ENCODE assay signal across 15 mouse cellular contexts in genomic region chr14:103500941-103501340, GRCm38 (mm10). TPM values are rescaled to one million over a fixed set of nuclear protein-coding genes. Genes with fewer than 3 reads are reported as not detected.
DNase-seq lines count a peak whose midpoint lies in the region; ATAC-seq lines count a peak whose summit lies in the region.
"Had no signal": no experiment of that assay in that cellular context is flagged by ENCODE, and none has a peak within 500 bp of the region (broad histone marks: within the 10 kb centered on the region; RNA-seq: fewer than 3 reads in every experiment).

No protein-coding gene starts in this region.

- no peak for ATAC-seq in midbrain, embryonic 14.5 days (ENCODE audit: low FRiP score, low TSS enrichment)
- peak; percentile 42; the same call in 1 of the 2 replicates for ATAC-seq in stomach, embryonic 14.5 days (ENCODE audit: insufficient number of reproducible peaks, insufficient read depth, low FRiP score, low read depth)
- ATAC-seq: hindbrain, embryonic 16.5 days had no signal

- H3K9ac ChIP-seq in midbrain, embryonic 14.5 days (replicated peaks; ENCODE audit: low read length): no peak overlapping the region
- no peak overlapping the region for H3K9ac ChIP-seq in stomach, embryonic 14.5 days (replicated peaks; ENCODE audit: low read depth, low read length)
- H3K9ac ChIP-seq: forebrain, embryonic 12.5 days; neural tube, embryonic 15.5 days had no signal

- H3K4me1 ChIP-seq in midbrain, embryonic 14.5 days (ENCODE audit: control insufficient read depth, insufficient read depth, low read length): no peaks in the 10 kb centered on the region
- H3K4me1 ChIP-seq in midbrain, embryonic 10.5 days: peaks cover 36% of the 10 kb centered on the region
- no peaks in the 10 kb centered on the region for H3K4me1 ChIP-seq in stomach, embryonic 14.5 days (ENCODE audit: control insufficient read depth, insufficient read depth, low read length)
- H3K4me1 ChIP-seq: neural tube, embryonic 15.5 days had no signal

- intact Hi-C loops in left cerebral cortex, postnatal 4 days (cut with DNase I): no loop called here

- no peaks in the 10 kb centered on the region for H3K27me3 ChIP-seq in midbrain, embryonic 14.5 days (ENCODE audit: control insufficient read depth, insufficient read depth, low read length)
- no peaks in the 10 kb centered on the region for H3K27me3 ChIP-seq in midbrain, embryonic 10.5 days (ENCODE audit: low read depth, poor library complexity, severe bottlenecking)
- H3K27me3 ChIP-seq in stomach, embryonic 14.5 days (ENCODE audit: control insufficient read depth, insufficient read depth, low read length): no peaks in the 10 kb centered on the region
- H3K27me3 ChIP-seq: forebrain, embryonic 12.5 days; neural tube, embryonic 15.5 days had no signal

- no peaks in the 10 kb centered on the region for H3K9me3 ChIP-seq in midbrain, embryonic 14.5 days (ENCODE audit: control insufficient read depth, low read length)
- H3K9me3 ChIP-seq in midbrain, embryonic 10.5 days (replicated peaks): no peaks in the 10 kb centered on the region
- H3K9me3 ChIP-seq in stomach, embryonic 14.5 days (ENCODE audit: control insufficient read depth, low read depth, low read length): no peaks in the 10 kb centered on the region
- H3K9me3 ChIP-seq: forebrain, embryonic 12.5 days; neural tube, embryonic 15.5 days had no signal

- H3K4me3 ChIP-seq in midbrain, embryonic 14.5 days (replicated peaks; ENCODE audit: low read depth, low read length): no peak overlapping the region
- H3K4me3 ChIP-seq in midbrain, embryonic 10.5 days: no peak overlapping the region
- no peak overlapping the region for H3K4me3 ChIP-seq in stomach, embryonic 14.5 days (ENCODE audit: low read depth, low read length)
- H3K4me3 ChIP-seq: forebrain, embryonic 12.5 days; neural tube, embryonic 15.5 days had no signal

- no peaks in the 10 kb centered on the region for H3K36me3 ChIP-seq in midbrain, embryonic 14.5 days (ENCODE audit: control insufficient read depth, insufficient read depth, low read length)
- no peaks in the 10 kb centered on the region for H3K36me3 ChIP-seq in midbrain, embryonic 10.5 days
- H3K36me3 ChIP-seq in stomach, embryonic 14.5 days (ENCODE audit: control insufficient read depth, insufficient read depth, low read length): no peaks in the 10 kb centered on the region
- H3K36me3 ChIP-seq: forebrain, embryonic 12.5 days; neural tube, embryonic 15.5 days had no signal

- no peak overlapping the region for H3K4me2 ChIP-seq in midbrain, embryonic 14.5 days (ENCODE audit: low read length)
- H3K4me2 ChIP-seq in stomach, embryonic 14.5 days (replicated peaks; ENCODE audit: low read depth, low read length): no peak overlapping the region
- H3K4me2 ChIP-seq: forebrain, embryonic 12.5 days; neural tube, embryonic 15.5 days had no signal

- WGBS in midbrain, embryonic 14.5 days: 11% methylated on average over 4 of the region's 4 CpGs
- WGBS in midbrain, embryonic 10.5 days: 8% methylated on average over 4 of the region's 4 CpGs
- WGBS in stomach, embryonic 14.5 days: 16% methylated on average over 4 of the region's 4 CpGs

- peak; percentile 5 to 6 for DNase-seq in kidney, adult 8-10 months
- no peak for DNase-seq in kidney, adult 18-20 months
- DNase-seq in midbrain, embryonic 14.5 days: peak; percentile 39
- DNase-seq in midbrain, embryonic 10.5 days (ENCODE audit: low spot score): no peak
- peak; percentile 9 for DNase-seq in embryo, embryonic 9.5 days (ENCODE audit: extremely low spot score)
- no peak for DNase-seq in left cerebral cortex, postnatal 4 days
- DNase-seq in layer of hippocampus, postnatal 14 days (ENCODE audit: low spot score in 2 of 2): no peak
- DNase-seq: heart, postnatal 14 days; liver had no signal

- H3K27ac ChIP-seq in midbrain, embryonic 14.5 days (replicated peaks; ENCODE audit: low read depth, low read length): no peak overlapping the region
- no peak overlapping the region for H3K27ac ChIP-seq in midbrain, embryonic 10.5 days (replicated peaks)
- no peak overlapping the region for H3K27ac ChIP-seq in stomach, embryonic 14.5 days (ENCODE audit: low read length)
- H3K27ac ChIP-seq: forebrain, embryonic 12.5 days; macrophage; neural tube, embryonic 15.5 days had no signal

RNA-seq across cellular contexts. Expression of gene Scel, which starts 12.2 kb away (rescaled TPM):
- polyA plus RNA-seq in midbrain, embryonic 14.5 days (2014; fragmentation: Nextera tagmentation; extraction: Ambion mirVana): 0.08 and 0.20 TPM in 2 replicates
- 0.22 and 0.38 TPM in 2 replicates for polyA plus RNA-seq in midbrain, embryonic 10.5 days (2016; fragmentation: Nextera tagmentation; extraction: Ambion mirVana)
- 4.0 and 5.1 TPM in 2 replicates for polyA plus RNA-seq in stomach, embryonic 14.5 days (2014; fragmentation: Nextera tagmentation; extraction: Ambion mirVana)
- under 1 TPM; 0.46 to 0.56 TPM for total RNA-seq in left cerebral cortex, postnatal 4 days (2021)
- 1 to 10 TPM in 1 of 2 experiments, under 1 TPM in 1; 0.55 to 1.1 TPM for total RNA-seq in layer of hippocampus, postnatal 14 days (2021)
- total RNA-seq: MEL had no signal

Comparison
In these comparisons a context has a peak if more than half of its experiments do, and no peak if none do; other contexts are left out.
1. DNase-seq: peak in kidney, adult 8-10 months (2 of 2), midbrain, embryonic 14.5 days (single experiment) and embryo, embryonic 9.5 days (single experiment); none in kidney, adult 18-20 months (single experiment), midbrain, embryonic 10.5 days (single experiment), left cerebral cortex, postnatal 4 days (single experiment) and layer of hippocampus, postnatal 14 days (0 of 2).